ENCODE assay signal across 27 mouse cellular contexts in genomic region chr1:52294521-52294920, GRCm38 (mm10).
DNase-seq lines count a peak whose midpoint lies in the region; ATAC-seq and TF ChIP-seq lines count a peak whose summit lies in the region.
"Had no signal": no experiment of that assay in that cellular context is flagged by ENCODE, and none has a peak within 500 bp of the region (broad histone marks: within the 10 kb centered on the region; RNA-seq: fewer than 3 reads in every experiment).

No protein-coding gene starts in this region.

- no peak overlapping the region for H3K4me3 ChIP-seq in left cerebral cortex, adult 2 months
- H3K4me3 ChIP-seq: forebrain, embryonic 12.5 days; gastrocnemius, adult 2 months; heart, embryonic 13.5 days; limb, embryonic 10.5 days; limb, embryonic 15.5 days; liver, embryonic 13.5 days had no signal

- no peak for TF ChIP-seq CTCF in left cerebral cortex, adult 2 months (IDR thresholded peaks at IDR 0.05)

- H3K27ac ChIP-seq in left cerebral cortex, adult 2 months: peak overlapping the region; percentile 78
- H3K27ac ChIP-seq: forebrain, embryonic 12.5 days; gastrocnemius, adult 2 months; heart, embryonic 13.5 days; limb, embryonic 10.5 days; limb, embryonic 15.5 days; liver, embryonic 13.5 days; macrophage had no signal

- ATAC-seq in megakaryocyte progenitor cell, adult 5-6 weeks (replicated peaks; ENCODE audit: poor library complexity): peak; percentile 55; the same call in 1 of the 2 replicates
- ATAC-seq in erythroblast, adult 5-6 weeks (replicated peaks; ENCODE audit: low FRiP score, poor library complexity, severe bottlenecking): no peak
- ATAC-seq: forebrain, postnatal 0 days; hindbrain, embryonic 16.5 days; midbrain, embryonic 16.5 days had no signal

- DNase-seq in frontal cortex, adult 2 months (ENCODE audit: extremely low spot score in 1 of 2, low spot score in 1 of 2): peak; percentile 52 to 65
- no peak for DNase-seq in frontal cortex, postnatal 10 days (ENCODE audit: low spot score in 2 of 2)
- no peak for DNase-seq in left cerebral cortex, adult 2 months (ENCODE audit: extremely low spot score in 1 of 2, low spot score in 2 of 2)
- no peak for DNase-seq in left cerebral cortex, postnatal 4 days
- peak; percentile 64 for DNase-seq in MEL-GATA-1-ER (ENCODE audit: extremely low read depth, low read depth)
- no peak for DNase-seq in heart, adult 11 months
- DNase-seq: adrenal gland, postnatal 25 days; cerebellum, adult 18-20 months; cerebellum, postnatal 10 days; forebrain, postnatal 0 days; gastrocnemius, adult 2 months; gastrocnemius, postnatal 36 days; heart, postnatal 10 days; kidney, postnatal 14 days; liver, embryonic 13.5 days; lung, adult 18-20 months; lung, postnatal 10 days; right cerebral cortex, postnatal 4 days had no signal

- intact Hi-C loops in left cerebral cortex, adult 2 months (cut with DNase I): loop anchor here (1.0 kb wide), 1 partner anchor 14 kb away; no protein-coding TSS in a partner anchor
- intact Hi-C loops in left cerebral cortex, postnatal 4 days (cut with DNase I): loop anchor here (10.0 kb wide), 2 partner anchors 750 to 980 kb away; no protein-coding TSS in a partner anchor

Comparison
In these comparisons a context has a peak if more than half of its experiments do, and no peak if none do; other contexts are left out.
1. DNase-seq: peak in frontal cortex, adult 2 months (2 of 2) and MEL-GATA-1-ER (single experiment); none in frontal cortex, postnatal 10 days (0 of 2), left cerebral cortex, adult 2 months (0 of 2), left cerebral cortex, postnatal 4 days (single experiment) and heart, adult 11 months (single experiment).